Mouse (Mus musculus): ENCODE measurements around the gene A4galt. TPM values are rescaled to one million over a fixed set of nuclear protein-coding genes. Genes with fewer than 3 reads are reported as not detected.

A4galt gene
- polyA plus RNA-seq (2014; fragmentation: Illumina TruSeq; extraction: RNeasy Lipid Tissue Mini Kit (QIAGEN cat#74804); ENCODE audit: low read depth, low replicate concordance) = not detected

DNA sequence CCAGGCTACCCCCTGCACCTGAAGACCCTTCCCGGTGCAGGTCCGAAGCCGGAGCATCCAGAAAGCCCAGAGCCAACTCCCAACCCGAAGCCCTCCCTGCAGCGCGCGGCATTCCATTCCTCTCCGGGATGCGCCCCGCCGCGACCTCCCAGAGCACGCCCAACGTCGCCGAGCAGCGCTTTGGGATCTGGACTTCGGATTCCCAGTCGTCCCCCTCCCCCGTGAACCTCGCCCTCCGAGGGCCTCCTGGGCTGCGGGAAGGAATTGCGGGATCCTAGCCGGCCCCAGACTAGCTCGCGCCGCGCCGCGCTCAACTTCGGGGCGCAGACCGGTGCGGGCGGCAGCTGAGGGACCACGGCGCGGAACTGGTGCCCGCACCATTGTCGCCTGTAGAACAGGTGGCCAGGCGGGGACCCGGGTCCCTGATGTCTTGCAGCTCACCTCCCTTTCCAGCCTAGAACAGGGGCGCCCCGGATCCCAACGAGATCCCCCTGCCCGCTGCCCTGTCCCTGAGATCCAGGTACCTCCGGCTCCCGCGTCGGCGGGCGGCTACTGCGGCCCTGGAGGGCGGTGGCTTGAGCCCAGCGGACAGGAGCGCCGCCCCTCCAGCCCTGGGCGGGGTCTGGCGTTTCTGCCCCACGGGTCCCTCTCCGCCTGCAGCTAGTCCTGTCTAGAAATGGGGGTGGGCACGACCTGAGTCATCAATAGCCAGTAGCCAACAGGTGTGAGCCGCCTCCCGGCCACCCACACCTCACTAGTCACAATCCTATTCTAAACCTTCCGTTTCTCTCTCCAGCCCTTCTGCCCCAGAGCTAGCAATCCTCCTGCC is at the start of gene A4galt:
Gene A4galt, minus strand, starts transcription at position 599 of the 829 bp plus-strand sequence.

Other genes with a start within 250 kb of the A4galt start
- 0.74 TPM for gene Nfam1, start 218.5 kb downstream of the A4galt start, polyA plus RNA-seq (2014; fragmentation: Illumina TruSeq; extraction: RNeasy Lipid Tissue Mini Kit (QIAGEN cat#74804); ENCODE audit: low read depth, low replicate concordance)
- gene Serhl, start 162.3 kb downstream of the A4galt start, polyA plus RNA-seq (2014; fragmentation: Illumina TruSeq; extraction: RNeasy Lipid Tissue Mini Kit (QIAGEN cat#74804); ENCODE audit: low read depth, low replicate concordance) = 8.1 TPM
- gene Rrp7a, start 129.0 kb downstream of the A4galt start, polyA plus RNA-seq (2014; fragmentation: Illumina TruSeq; extraction: RNeasy Lipid Tissue Mini Kit (QIAGEN cat#74804); ENCODE audit: low read depth, low replicate concordance) = 1.0 TPM
- 8.0 TPM for gene Poldip3, start 102.4 kb downstream of the A4galt start, polyA plus RNA-seq (2014; fragmentation: Illumina TruSeq; extraction: RNeasy Lipid Tissue Mini Kit (QIAGEN cat#74804); ENCODE audit: low read depth, low replicate concordance)
- gene Cyb5r3, start 79.2 kb downstream of the A4galt start, polyA plus RNA-seq (2014; fragmentation: Illumina TruSeq; extraction: RNeasy Lipid Tissue Mini Kit (QIAGEN cat#74804); ENCODE audit: low read depth, low replicate concordance) = 90.8 TPM
- 2.5 TPM for gene Arfgap3, start 98.5 kb upstream of the A4galt start, polyA plus RNA-seq (2014; fragmentation: Illumina TruSeq; extraction: RNeasy Lipid Tissue Mini Kit (QIAGEN cat#74804); ENCODE audit: low read depth, low replicate concordance)
- gene Pacsin2, start 212.8 kb upstream of the A4galt start, polyA plus RNA-seq (2014; fragmentation: Illumina TruSeq; extraction: RNeasy Lipid Tissue Mini Kit (QIAGEN cat#74804); ENCODE audit: low read depth, low replicate concordance) = 17.5 TPM

Data from liver, adult 10 weeks (tissue).